Mouse (Mus musculus): ENCODE data around the gene Nfyb. TPM values are rescaled to one million over a fixed set of nuclear protein-coding genes. Genes with fewer than 3 reads are reported as not detected.
A peak's percentile ranks its signal among the peaks of the same experiment; 100 is the strongest.

The Nfyb gene
- polyA plus RNA-seq, 1 experiment from 2014 or later, result 60.1 TPM

- no peak for ATAC-seq
- Histone ChIP-seq H3K9ac (replicated peaks; ENCODE audit: low read depth, low read length) (no peak overlapping the region), H3K4me1 (replicated peaks; ENCODE audit: control insufficient read depth, insufficient read depth, low read length) (peaks cover 12% of the 10 kb centered on the region), H3K4me3 (replicated peaks; ENCODE audit: low read length) (no peak overlapping the region), H3K9me3 (ENCODE audit: control insufficient read depth, low read length) (no peaks in the 10 kb centered on the region), H3K27me3 (replicated peaks; ENCODE audit: control insufficient read depth, insufficient read depth, low read length) (no peaks in the 10 kb centered on the region), H3K36me3 (ENCODE audit: control insufficient read depth, insufficient read depth) (no peaks in the 10 kb centered on the region), H3K27ac (ENCODE audit: low read length) (no peak overlapping the region), H3K4me2 (ENCODE audit: low read length) (no peak overlapping the region)
- WGBS, result 67% methylated on average over 5 of the region's 5 CpGs
These were observed 36.1 kb upstream of the Nfyb start for GRCm38 (mm10) chr10:82800094-82800493.

GRCm38 (mm10) chr10:82798312-82798933 lies 34.5 kb upstream of the Nfyb start:
- 64% methylated on average over 11 of the region's 11 CpGs for WGBS
- ATAC-seq, result no peak
- no peak overlapping the region for H3K27ac ChIP-seq (ENCODE audit: low read length)

DNA sequence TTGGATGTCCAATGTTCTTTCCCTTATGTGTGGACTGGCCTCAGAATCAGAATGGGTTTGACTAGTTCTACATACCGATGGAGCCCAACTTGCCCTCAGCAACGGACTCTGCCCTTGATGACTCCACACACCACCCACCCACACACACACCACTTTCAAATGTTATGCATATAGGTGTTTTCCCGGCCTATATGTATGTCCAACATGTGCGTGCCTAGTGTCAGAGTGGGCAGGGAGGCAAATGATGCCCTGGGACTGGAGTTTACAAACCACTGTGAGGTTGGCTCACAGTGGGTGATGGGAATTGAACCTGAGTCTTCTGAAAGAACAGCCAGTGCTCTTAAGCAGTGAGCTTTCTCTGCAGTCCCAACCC lies 33.2 kb upstream of the Nfyb start:
- H3K4me1 ChIP-seq (replicated peaks; ENCODE audit: control insufficient read depth, insufficient read depth, low read length), result peaks cover 14% of the 10 kb centered on the region
- no peak for ATAC-seq
- no peak overlapping the region for H3K4me3 ChIP-seq (replicated peaks; ENCODE audit: low read length)
- H3K4me2 ChIP-seq (ENCODE audit: low read length), result no peak overlapping the region
- no peaks in the 10 kb centered on the region for H3K9me3 ChIP-seq (ENCODE audit: control insufficient read depth, low read length)
- 90% methylated on average over 4 of the region's 4 CpGs for WGBS
- no peak overlapping the region for H3K27ac ChIP-seq (ENCODE audit: low read length)
- no peak overlapping the region for H3K9ac ChIP-seq (replicated peaks; ENCODE audit: low read depth, low read length)
- H3K36me3 ChIP-seq (ENCODE audit: control insufficient read depth, insufficient read depth), result no peaks in the 10 kb centered on the region
- H3K27me3 ChIP-seq (replicated peaks; ENCODE audit: control insufficient read depth, insufficient read depth, low read length), result no peaks in the 10 kb centered on the region

More at GRCm38 (mm10) chr10:82798312-82798933, 34.5 kb upstream of the Nfyb start:
- H3K4me2 ChIP-seq (ENCODE audit: low read length), result no peak overlapping the region
- peaks cover 14% of the 10 kb centered on the region for H3K4me1 ChIP-seq (replicated peaks; ENCODE audit: control insufficient read depth, insufficient read depth, low read length)
- no peaks in the 10 kb centered on the region for H3K36me3 ChIP-seq (ENCODE audit: control insufficient read depth, insufficient read depth)
- no peaks in the 10 kb centered on the region for H3K9me3 ChIP-seq (ENCODE audit: control insufficient read depth, low read length)
- no peak overlapping the region for H3K4me3 ChIP-seq (replicated peaks; ENCODE audit: low read length)
- no peaks in the 10 kb centered on the region for H3K27me3 ChIP-seq (replicated peaks; ENCODE audit: control insufficient read depth, insufficient read depth, low read length)
- H3K9ac ChIP-seq (replicated peaks; ENCODE audit: low read depth, low read length), result no peak overlapping the region

DNA sequence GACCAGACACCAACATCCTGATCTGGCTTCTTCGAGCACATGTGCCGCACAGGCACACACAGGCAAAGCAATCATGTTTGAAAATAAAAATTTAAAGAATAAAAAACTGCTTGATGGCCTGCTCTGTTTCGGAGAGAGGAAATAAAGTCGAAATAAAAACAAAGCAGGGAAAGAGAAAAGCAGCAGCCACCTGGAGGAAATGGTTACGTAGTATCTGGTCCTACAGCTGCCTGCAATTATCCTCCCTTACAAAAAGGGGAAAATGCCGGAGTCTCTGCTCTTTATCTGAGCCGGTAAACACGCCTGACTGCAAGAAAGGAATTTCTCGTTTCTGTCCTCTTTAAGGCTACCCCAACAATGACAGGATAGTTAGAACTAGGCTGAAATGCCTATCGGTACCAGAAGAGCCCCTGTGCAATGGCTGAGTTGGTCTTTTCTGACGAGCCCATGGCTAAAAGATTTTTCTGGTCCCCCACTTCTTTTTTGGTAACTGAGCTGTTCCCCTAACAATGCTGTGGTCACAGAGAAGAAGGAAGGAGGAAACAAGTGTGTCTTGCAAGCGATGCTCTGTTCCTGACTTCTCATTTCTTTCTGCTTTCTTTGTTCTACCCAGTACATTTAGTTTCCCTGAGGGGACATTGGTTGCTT lies 32.7 kb upstream of the Nfyb start:
- H3K9ac ChIP-seq (replicated peaks; ENCODE audit: low read depth, low read length), result no peak overlapping the region
- no peak for ATAC-seq
- H3K36me3 ChIP-seq (ENCODE audit: control insufficient read depth, insufficient read depth), result no peaks in the 10 kb centered on the region
- H3K27ac ChIP-seq (ENCODE audit: low read length), result no peak overlapping the region; the same call in 1 of the 2 replicates
- no peak overlapping the region for H3K4me3 ChIP-seq (replicated peaks; ENCODE audit: low read length)
- H3K9me3 ChIP-seq (ENCODE audit: control insufficient read depth, low read length), result no peaks in the 10 kb centered on the region
- WGBS, result 31% methylated on average over 12 of the region's 12 CpGs
- H3K4me1 ChIP-seq (replicated peaks; ENCODE audit: control insufficient read depth, insufficient read depth, low read length), result peaks cover 14% of the 10 kb centered on the region
- no peak overlapping the region for H3K4me2 ChIP-seq (ENCODE audit: low read length)
- no peaks in the 10 kb centered on the region for H3K27me3 ChIP-seq (replicated peaks; ENCODE audit: control insufficient read depth, insufficient read depth, low read length)

DNA sequence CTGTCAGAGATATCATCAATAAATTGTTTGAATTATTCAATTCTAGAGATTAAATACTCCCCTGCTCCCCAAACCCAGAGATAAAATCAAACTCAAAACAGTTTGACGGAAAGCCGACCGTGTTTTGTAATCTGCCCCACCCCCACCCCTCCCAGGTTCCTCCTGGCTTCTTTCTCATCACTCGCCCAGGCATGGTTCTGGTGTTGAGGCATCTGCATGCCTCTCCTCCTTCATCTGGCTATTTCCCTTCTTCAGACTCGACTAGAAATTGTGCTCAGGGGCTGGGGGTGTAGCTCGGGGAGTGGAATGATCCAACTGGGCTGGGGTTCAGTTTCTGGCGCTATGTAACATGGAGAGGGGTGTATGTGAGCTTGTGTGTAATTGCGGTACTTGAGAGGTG lies 31.8 kb upstream of the Nfyb start:
- H3K27ac ChIP-seq (ENCODE audit: low read length), result peak overlapping the region; percentile 77
- 0 out of 2 replicates have a peak overlapping the region, but pooled peaks have one; percentile 13 for H3K9ac ChIP-seq (replicated peaks; ENCODE audit: low read depth, low read length)
- peaks cover 14% of the 10 kb centered on the region for H3K4me1 ChIP-seq (replicated peaks; ENCODE audit: control insufficient read depth, insufficient read depth, low read length)
- peak overlapping the region; percentile 44 for H3K4me2 ChIP-seq (ENCODE audit: low read length)
- H3K9me3 ChIP-seq (ENCODE audit: control insufficient read depth, low read length), result no peaks in the 10 kb centered on the region
- no peaks in the 10 kb centered on the region for H3K27me3 ChIP-seq (replicated peaks; ENCODE audit: control insufficient read depth, insufficient read depth, low read length)
- ATAC-seq, result peak; percentile 34
- H3K36me3 ChIP-seq (ENCODE audit: control insufficient read depth, insufficient read depth), result no peaks in the 10 kb centered on the region
- 49% methylated on average over 8 of the region's 8 CpGs for WGBS
- H3K4me3 ChIP-seq (replicated peaks; ENCODE audit: low read length), result peak overlapping the region; percentile 2; the same call in 1 of the 2 replicates

GRCm38 (mm10) chr10:82795071-82795731 lies 31.3 kb upstream of the Nfyb start:
- Histone ChIP-seq H3K4me2 (ENCODE audit: low read length) (peak overlapping the region; percentile 44), H3K9ac (replicated peaks; ENCODE audit: low read depth, low read length) (peak overlapping the region; percentile 42; the same call in 1 of the 2 replicates), H3K4me3 (replicated peaks; ENCODE audit: low read length) (peak overlapping the region; percentile 2), H3K36me3 (ENCODE audit: control insufficient read depth, insufficient read depth) (no peaks in the 10 kb centered on the region), H3K27ac (ENCODE audit: low read length) (peak overlapping the region; percentile 77), H3K9me3 (ENCODE audit: control insufficient read depth, low read length) (no peaks in the 10 kb centered on the region), H3K27me3 (replicated peaks; ENCODE audit: control insufficient read depth, insufficient read depth, low read length) (no peaks in the 10 kb centered on the region), H3K4me1 (replicated peaks; ENCODE audit: control insufficient read depth, insufficient read depth, low read length) (peaks cover 14% of the 10 kb centered on the region)
- peak; percentile 96 for ATAC-seq
- 31% methylated on average over 15 of the region's 15 CpGs for WGBS

- Histone ChIP-seq H3K4me3 (replicated peaks; ENCODE audit: low read length) (no peak overlapping the region), H3K36me3 (ENCODE audit: control insufficient read depth, insufficient read depth) (no peaks in the 10 kb centered on the region), H3K27ac (ENCODE audit: low read length) (no peak overlapping the region), H3K9ac (replicated peaks; ENCODE audit: low read depth, low read length) (no peak overlapping the region), H3K4me2 (ENCODE audit: low read length) (no peak overlapping the region), H3K4me1 (replicated peaks; ENCODE audit: control insufficient read depth, insufficient read depth, low read length) (peaks cover 14% of the 10 kb centered on the region), H3K27me3 (replicated peaks; ENCODE audit: control insufficient read depth, insufficient read depth, low read length) (no peaks in the 10 kb centered on the region), H3K9me3 (ENCODE audit: control insufficient read depth, low read length) (no peaks in the 10 kb centered on the region)
- 77% methylated on average over 2 of the region's 2 CpGs for WGBS
- ATAC-seq, result no peak
These were observed 28.4 kb upstream of the Nfyb start for GRCm38 (mm10) chr10:82792311-82792710.

- H3K4me1 ChIP-seq (replicated peaks; ENCODE audit: control insufficient read depth, insufficient read depth, low read length), result peaks cover 14% of the 10 kb centered on the region
- no peak overlapping the region for H3K4me3 ChIP-seq (replicated peaks; ENCODE audit: low read length)
- WGBS, result 91% methylated on average over 3 of the region's 3 CpGs
- no peaks in the 10 kb centered on the region for H3K9me3 ChIP-seq (ENCODE audit: control insufficient read depth, low read length)
- H3K9ac ChIP-seq (replicated peaks; ENCODE audit: low read depth, low read length), result no peak overlapping the region
- no peak overlapping the region for H3K4me2 ChIP-seq (ENCODE audit: low read length)
- H3K27ac ChIP-seq (ENCODE audit: low read length), result no peak overlapping the region
- no peak for ATAC-seq
- H3K27me3 ChIP-seq (replicated peaks; ENCODE audit: control insufficient read depth, insufficient read depth, low read length), result no peaks in the 10 kb centered on the region
- no peaks in the 10 kb centered on the region for H3K36me3 ChIP-seq (ENCODE audit: control insufficient read depth, insufficient read depth)
These were observed 27.8 kb upstream of the Nfyb start for GRCm38 (mm10) chr10:82791713-82792112.

- no peak overlapping the region for H3K27ac ChIP-seq (ENCODE audit: low read length)
- no peak for ATAC-seq
- H3K27me3 ChIP-seq (replicated peaks; ENCODE audit: control insufficient read depth, insufficient read depth, low read length), result no peaks in the 10 kb centered on the region
- no peak overlapping the region for H3K4me2 ChIP-seq (ENCODE audit: low read length)
- H3K36me3 ChIP-seq (ENCODE audit: control insufficient read depth, insufficient read depth), result no peaks in the 10 kb centered on the region
- H3K4me3 ChIP-seq (replicated peaks; ENCODE audit: low read length), result no peak overlapping the region
- no peak overlapping the region for H3K9ac ChIP-seq (replicated peaks; ENCODE audit: low read depth, low read length)
- H3K9me3 ChIP-seq (ENCODE audit: control insufficient read depth, low read length), result no peaks in the 10 kb centered on the region
- peaks cover 6% of the 10 kb centered on the region for H3K4me1 ChIP-seq (replicated peaks; ENCODE audit: control insufficient read depth, insufficient read depth, low read length)
- WGBS, result 84% methylated on average over 5 of the region's 5 CpGs
These were observed 26.6 kb upstream of the Nfyb start for GRCm38 (mm10) chr10:82790504-82790903.
